In genomic region chr5:45402632-45403031, GRCm38 (mm10) we compare ENCODE assay signal across 8 mouse cellular contexts. TPM values are rescaled to one million over a fixed set of nuclear protein-coding genes. Genes with fewer than 3 reads are reported as not detected.
DNase-seq lines count a peak whose midpoint lies in the region; ATAC-seq lines count a peak whose summit lies in the region.

No protein-coding gene starts in this region.

- H3K4me3 ChIP-seq in forebrain, embryonic 11.5 days (ENCODE audit: low read depth, low read length): no peak overlapping the region
- no peak overlapping the region for H3K4me3 ChIP-seq in hindbrain, embryonic 13.5 days

- peak; percentile 67 for ATAC-seq in forebrain, embryonic 11.5 days (replicated peaks; ENCODE audit: low FRiP score)
- peak; percentile 71; the same call in 1 of the 2 replicates for ATAC-seq in hindbrain, embryonic 13.5 days (ENCODE audit: low FRiP score)
- no peak for ATAC-seq in inflammation-experienced regulatory T-cells, adult 6 months

- WGBS in forebrain, embryonic 11.5 days: 16% methylated on average over 11 of the region's 11 CpGs
- WGBS in hindbrain, embryonic 13.5 days: 15% methylated on average over 11 of the region's 11 CpGs

- no peak overlapping the region for H3K9ac ChIP-seq in forebrain, embryonic 11.5 days (ENCODE audit: low read length)
- no peak overlapping the region for H3K9ac ChIP-seq in hindbrain, embryonic 13.5 days

- H3K27me3 ChIP-seq in forebrain, embryonic 11.5 days (ENCODE audit: control insufficient read depth, insufficient read depth, low read length): no peaks in the 10 kb centered on the region
- no peaks in the 10 kb centered on the region for H3K27me3 ChIP-seq in hindbrain, embryonic 13.5 days

- H3K27ac ChIP-seq in forebrain, embryonic 11.5 days (ENCODE audit: low read depth, low read length): no peak overlapping the region
- H3K27ac ChIP-seq in hindbrain, embryonic 13.5 days: no peak overlapping the region

- H3K9me3 ChIP-seq in forebrain, embryonic 11.5 days (ENCODE audit: control insufficient read depth, low read length): no peaks in the 10 kb centered on the region
- H3K9me3 ChIP-seq in hindbrain, embryonic 13.5 days: no peaks in the 10 kb centered on the region

- peak; percentile 78 for DNase-seq in NIH3T3 (ENCODE audit: low read depth)
- DNase-seq in c-Kit-positive CD71-positive TER-119-negative erythroid progenitor cells, embryonic 14.5 days (ENCODE audit: low read depth): peak; percentile 48
- peak; percentile 80 for DNase-seq in forebrain, embryonic 11.5 days (ENCODE audit: low spot score)
- DNase-seq in layer of hippocampus, adult 9-11 months: peak; percentile 61
- peak; percentile 44 to 72 for DNase-seq in lung, postnatal 4 days
- peak; percentile 85 to 89 for DNase-seq in right cerebral cortex, adult 2 months (ENCODE audit: low spot score in 2 of 2)

- no peaks in the 10 kb centered on the region for H3K4me1 ChIP-seq in forebrain, embryonic 11.5 days (replicated peaks; ENCODE audit: control insufficient read depth, insufficient read depth, low read length)
- no peaks in the 10 kb centered on the region for H3K4me1 ChIP-seq in hindbrain, embryonic 13.5 days (replicated peaks)

- H3K36me3 ChIP-seq in forebrain, embryonic 11.5 days (ENCODE audit: control insufficient read depth, insufficient read depth, low read length): no peaks in the 10 kb centered on the region
- no peaks in the 10 kb centered on the region for H3K36me3 ChIP-seq in hindbrain, embryonic 13.5 days

- H3K4me2 ChIP-seq in forebrain, embryonic 11.5 days (ENCODE audit: low read depth, low read length, severe bottlenecking): no peak overlapping the region
- H3K4me2 ChIP-seq in hindbrain, embryonic 13.5 days: no peak overlapping the region

RNA-seq across cellular contexts. Expression of gene Qdpr, which starts 47.4 kb away (rescaled TPM):
- 97.3 and 102 TPM in 2 replicates for polyA plus RNA-seq in forebrain, embryonic 11.5 days (2014; fragmentation: Nextera tagmentation; extraction: Ambion mirVana)
- polyA plus RNA-seq in hindbrain, embryonic 13.5 days (2015; fragmentation: Nextera tagmentation; extraction: Ambion mirVana): 113 and 116 TPM in 2 replicates
- polyA plus RNA-seq in inflammation-experienced regulatory T-cells, adult 6 months (2017; shearing (Covaris generic)): 10 to 100 TPM; 35.3 to 59.3 (median 52.5) TPM

RNA-seq across cellular contexts. Expression of gene Clrn2, which starts 50.9 kb away (rescaled TPM):
- 0.39 TPM in 1 of 2 replicates, not detected in the other for polyA plus RNA-seq in forebrain, embryonic 11.5 days (2014; fragmentation: Nextera tagmentation; extraction: Ambion mirVana)
- 0.18 and 0.43 TPM in 2 replicates for polyA plus RNA-seq in hindbrain, embryonic 13.5 days (2015; fragmentation: Nextera tagmentation; extraction: Ambion mirVana)
- not detected for polyA plus RNA-seq in inflammation-experienced regulatory T-cells, adult 6 months (2017; shearing (Covaris generic))
